Mouse (Mus musculus): ENCODE data around the gene Rabac1. TPM values are rescaled to one million over a fixed set of nuclear protein-coding genes. Genes with fewer than 3 reads are reported as not detected.
A peak's percentile ranks its signal among the peaks of the same experiment; 100 is the strongest.

The Rabac1 gene
- total RNA-seq (2015; ENCODE audit: low replicate concordance), result 8.3 and 8.8 TPM in 2 replicates
- total RNA-seq (2017; ENCODE audit: low replicate concordance), result 7.3 and 18.0 TPM in 2 replicates

DNA sequence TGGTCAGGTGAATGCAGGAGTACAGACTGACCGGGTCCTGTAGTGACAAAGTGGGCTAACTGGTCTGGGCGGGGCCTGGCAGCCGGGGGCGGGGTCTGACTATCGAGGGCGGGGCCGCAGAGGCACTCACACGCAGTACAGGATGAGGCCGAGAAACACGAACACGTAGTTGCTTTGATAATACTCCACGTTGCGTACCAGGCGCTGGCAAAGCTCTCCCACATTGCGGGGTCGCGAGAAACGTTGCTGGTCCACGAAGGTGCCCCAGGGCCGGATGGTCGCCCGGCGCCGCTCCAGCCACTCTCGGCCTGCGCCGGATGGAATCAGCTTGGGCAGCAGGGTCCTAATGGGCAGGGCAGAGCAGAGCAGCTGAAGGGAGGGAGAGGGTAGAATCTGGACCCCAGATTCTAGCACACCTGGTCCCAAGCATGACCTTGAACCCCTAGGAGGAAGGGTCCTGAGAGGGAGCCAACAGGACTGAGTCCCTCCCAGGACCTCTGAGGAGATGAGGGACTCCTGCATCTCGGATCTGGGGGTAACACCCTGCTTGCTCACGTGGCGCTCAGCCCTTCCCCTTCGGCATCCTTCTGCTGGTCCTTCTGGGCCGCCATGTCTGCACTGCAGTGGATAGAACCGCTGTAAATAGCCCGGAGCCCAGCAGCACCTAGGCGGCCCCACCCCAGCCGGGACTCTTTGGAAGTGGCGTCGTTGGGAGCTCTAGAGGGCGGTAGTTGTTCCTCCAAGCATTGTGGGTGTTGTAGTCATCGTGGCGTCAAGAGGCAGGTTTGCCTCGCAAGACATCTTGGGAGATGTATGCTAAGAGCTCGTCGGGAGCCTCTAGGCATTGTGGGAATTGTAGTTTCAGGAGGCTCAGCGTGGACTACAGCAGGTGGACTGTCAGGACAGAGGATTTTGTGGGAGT is at the start of gene Rabac1:
Rabac1 (minus strand) TSS at position 783 of the 922 bp plus-strand sequence.
- ATAC-seq (replicated peaks; ENCODE audit: low FRiP score, poor library complexity, severe bottlenecking), result peak; percentile 92

DNA sequence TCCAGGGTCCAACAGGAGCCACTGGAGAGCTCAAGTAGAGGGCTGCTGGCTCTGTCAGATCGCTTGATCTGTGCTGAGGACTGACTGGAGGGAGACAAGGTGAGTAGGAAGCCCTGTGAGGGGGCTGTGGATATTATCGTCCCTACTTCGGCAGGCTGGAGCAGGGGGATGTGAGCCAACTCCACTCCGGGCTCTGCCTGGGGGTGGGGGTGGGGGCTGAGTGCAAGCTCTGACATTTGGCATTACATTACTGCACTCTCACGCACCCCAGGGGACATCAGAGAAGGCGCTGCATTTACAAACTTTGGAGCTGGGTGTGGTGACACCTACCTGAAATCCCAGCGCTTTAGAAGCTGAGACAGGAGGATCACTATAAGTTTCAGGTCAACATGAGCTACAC is 39.0 kb upstream of the Rabac1 start:
- ATAC-seq (replicated peaks; ENCODE audit: low FRiP score, poor library complexity, severe bottlenecking), result no peak

DNA sequence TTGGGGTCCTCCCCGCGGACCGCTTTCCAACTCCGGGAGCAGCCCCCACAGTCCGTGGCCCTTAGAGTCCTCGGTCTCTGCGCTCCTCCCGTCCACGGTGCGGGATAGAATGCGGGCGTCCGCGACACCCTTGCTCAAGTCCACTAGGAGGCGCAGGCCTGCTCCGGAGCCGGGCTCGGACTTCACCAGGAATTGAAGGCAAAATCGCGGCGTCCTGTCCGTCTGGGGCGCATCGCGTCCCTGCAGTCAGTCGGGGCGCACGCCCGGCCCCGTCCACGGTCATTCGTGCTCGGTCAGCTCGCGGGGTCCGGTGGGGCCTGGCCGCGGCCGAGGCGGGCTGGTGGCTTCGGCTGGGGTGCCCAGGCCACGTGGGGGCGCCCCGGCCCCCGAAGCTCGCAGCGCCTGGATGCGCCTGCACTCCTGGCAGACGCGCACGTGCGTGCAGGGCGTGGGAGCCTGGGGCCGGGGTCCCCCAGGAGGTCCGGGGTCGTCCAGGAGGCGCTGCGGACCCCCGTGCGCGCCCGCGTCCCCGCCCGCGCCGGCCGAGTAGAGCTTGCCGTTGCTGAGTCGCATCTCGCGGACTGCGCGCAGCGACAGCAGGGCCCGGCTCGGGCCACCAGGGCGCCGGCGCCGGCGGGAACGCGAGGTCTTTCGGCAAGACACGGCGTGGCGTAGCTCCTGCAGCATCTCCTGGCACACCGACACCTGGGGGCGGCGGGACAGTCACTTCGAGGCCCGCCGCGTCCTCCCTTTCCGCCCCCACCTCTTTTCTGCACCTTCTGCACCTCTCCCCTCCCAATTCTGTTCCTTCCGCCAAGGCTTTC is 37.7 kb upstream of the Rabac1 start:
- no peak for ATAC-seq (replicated peaks; ENCODE audit: low FRiP score, poor library complexity, severe bottlenecking)

DNA sequence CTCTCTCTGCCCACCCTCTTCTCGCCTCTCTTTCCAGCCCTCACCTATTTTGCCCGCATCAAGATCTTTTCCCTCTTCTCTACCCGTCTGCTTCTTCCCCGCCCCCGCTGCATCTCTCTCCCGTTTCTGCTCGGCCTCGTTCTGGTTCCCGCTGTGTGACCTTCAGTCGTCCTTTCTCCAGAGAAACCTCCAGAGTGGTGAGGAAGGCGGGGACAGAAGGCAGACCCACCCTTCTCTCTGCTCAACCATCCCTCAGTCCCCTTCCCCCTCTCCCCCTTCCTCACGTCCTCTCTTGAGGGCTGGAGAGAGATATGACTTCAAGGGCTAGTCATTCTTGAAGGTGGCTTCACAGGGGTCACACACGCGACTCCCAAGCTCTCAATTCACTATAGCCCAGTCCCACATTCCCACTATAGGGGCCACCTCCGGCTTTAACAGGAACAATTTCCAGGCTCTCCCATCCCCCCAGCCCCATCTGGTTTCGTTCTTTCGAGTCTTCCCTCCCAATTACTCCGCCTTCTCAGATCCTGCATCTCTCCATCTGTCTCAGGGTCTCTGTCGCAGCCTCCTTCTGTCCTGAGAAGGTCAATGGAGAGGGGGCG is 36.6 kb upstream of the Rabac1 start:
- no peak for ATAC-seq (replicated peaks; ENCODE audit: low FRiP score, poor library complexity, severe bottlenecking)

DNA sequence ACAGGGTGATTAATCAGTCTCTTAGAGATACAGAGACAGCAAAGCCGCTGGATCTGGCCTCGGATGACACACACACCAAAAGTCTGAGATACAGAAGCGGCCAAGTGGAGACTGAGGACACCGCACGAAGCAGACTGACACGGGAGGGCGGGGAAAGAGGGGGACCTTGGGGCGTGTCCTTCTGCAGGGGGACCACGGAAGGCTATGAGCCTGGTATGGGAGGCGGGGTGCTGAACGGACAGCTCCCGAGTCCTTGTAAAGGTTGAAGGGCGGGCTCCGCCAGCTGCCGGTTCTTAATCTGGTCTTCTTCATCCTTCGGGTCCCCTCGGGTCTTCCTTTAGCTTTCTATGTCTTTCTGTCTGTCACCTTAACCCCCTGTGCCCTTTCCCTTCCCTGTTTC is 36.1 kb upstream of the Rabac1 start:
- no peak for ATAC-seq (replicated peaks; ENCODE audit: low FRiP score, poor library complexity, severe bottlenecking)

DNA sequence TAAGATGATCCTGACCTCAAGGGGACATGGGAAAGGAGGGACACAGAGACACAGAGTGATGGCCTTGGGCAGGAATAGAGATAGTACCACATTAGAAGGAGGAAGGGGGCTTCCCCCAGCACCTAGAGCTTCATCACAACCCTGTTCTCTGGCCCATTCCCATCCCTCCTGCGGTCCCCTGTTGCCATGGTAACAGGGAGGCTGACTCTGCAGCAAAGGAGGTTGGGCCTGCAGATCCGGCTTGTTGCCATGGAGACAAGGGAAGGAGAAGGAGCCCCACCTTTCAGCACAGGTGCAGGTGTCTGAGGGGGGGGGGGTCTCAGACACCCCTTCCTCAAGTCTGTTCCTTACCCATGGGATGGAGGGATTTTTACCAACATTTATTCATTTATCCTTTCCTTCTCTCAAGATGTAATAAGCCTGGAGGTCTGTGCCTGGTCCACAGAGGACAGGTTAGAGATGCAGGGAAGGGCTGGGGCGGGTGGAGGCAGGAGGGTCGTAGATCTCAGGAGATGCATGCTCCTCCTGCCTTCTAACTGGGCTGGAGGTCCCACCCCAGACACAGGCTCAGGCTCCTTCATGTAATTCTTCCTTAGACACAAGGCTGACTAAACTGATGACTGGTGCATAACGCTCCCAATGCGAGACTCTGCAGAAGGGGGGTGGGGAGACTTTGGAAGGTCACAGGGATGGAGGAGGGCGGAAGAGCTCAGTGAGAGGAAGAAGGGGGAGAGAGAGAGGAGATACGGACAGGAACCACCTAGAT is 35.2 kb upstream of the Rabac1 start:
- ATAC-seq (replicated peaks; ENCODE audit: low FRiP score, poor library complexity, severe bottlenecking), result no peak

DNA sequence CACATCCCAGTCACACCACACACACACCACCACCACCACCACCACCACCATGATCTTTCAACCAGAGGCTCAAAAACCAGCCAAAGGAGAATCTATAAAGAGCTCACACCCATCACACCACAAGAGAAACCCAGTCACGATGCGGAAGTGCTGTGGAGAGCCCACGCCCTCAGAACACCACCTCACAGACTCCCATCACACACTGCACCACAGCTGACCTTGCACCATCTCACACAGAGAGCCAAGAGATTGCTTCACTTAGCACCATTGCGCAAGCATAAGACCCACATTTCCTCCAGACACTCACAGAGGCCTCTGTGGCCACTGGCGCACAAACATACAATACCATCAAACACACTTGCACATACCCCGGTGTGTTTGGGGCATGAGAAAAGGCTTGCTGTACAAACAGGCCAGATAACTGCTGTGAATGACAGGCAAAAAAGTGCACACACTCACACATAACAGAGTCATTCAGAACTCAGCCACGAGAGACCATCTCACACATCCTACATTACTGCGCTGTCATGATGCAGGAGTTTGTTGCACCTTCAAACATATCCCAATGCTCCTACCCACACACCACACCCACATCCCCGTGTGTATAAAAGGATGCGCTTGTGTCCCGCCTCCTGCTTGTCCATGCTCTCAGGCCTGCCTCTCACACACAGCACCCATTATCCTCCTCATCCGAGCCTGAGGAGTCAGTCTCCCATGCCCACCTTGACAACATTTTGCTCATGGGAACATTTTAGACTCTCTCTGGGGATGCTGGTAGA is 34.2 kb upstream of the Rabac1 start:
- ATAC-seq (replicated peaks; ENCODE audit: low FRiP score, poor library complexity, severe bottlenecking), result no peak

DNA sequence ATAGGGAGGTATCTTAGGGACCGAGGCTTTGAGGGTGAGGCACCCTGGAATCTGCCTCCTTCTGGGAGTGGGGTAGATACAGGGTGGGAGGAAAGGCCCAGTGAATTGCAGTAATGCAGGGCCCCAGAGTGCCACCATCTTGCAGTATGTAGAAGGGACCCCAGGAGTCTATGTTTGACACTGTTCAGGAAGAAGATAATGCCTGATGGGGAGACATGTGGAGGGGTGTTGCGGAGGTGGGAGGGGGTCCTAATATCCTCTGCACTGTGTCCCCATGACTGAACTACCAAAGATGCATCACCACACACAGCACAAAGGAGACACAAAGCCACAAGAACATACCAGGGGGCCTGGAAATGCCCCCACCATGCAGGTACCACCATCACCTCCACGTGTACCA is 33.6 kb upstream of the Rabac1 start:
- no peak for ATAC-seq (replicated peaks; ENCODE audit: low FRiP score, poor library complexity, severe bottlenecking)

DNA sequence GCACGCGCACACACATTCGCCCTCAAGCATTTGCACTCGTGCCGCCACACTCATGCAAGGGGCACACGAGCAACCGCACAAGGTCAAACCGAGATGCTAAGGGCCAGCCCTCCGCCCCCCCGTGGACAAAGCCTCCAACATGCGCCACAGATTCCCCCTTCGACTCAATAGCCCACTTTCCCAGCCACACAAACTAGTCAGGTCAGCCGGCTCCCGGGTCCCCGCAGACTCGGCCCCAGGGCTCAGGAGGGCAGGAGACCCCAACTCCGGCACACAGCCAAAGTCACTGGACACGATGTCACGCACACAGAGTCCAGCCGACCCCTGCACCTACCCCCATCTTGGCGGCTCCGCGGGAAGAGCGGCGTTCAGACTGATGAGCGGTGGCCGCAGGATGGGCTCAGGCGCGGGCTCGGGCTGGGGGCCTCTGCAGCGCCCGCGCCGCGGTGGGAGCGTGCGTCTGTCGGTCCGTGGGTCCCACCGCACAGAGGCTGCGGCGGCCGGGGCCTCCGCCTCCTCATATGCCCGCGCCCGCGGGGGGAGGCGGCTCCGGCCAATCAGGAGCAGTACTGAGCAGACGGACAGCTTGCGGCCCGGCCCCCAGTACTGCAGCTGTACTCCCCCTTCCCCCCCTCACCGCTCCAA is 33.0 kb upstream of the Rabac1 start, which contains the start of gene Atp1a3:
Atp1a3 (minus strand) TSS at position 538 of the 645 bp plus-strand sequence.
- no peak for ATAC-seq (replicated peaks; ENCODE audit: low FRiP score, poor library complexity, severe bottlenecking)

DNA sequence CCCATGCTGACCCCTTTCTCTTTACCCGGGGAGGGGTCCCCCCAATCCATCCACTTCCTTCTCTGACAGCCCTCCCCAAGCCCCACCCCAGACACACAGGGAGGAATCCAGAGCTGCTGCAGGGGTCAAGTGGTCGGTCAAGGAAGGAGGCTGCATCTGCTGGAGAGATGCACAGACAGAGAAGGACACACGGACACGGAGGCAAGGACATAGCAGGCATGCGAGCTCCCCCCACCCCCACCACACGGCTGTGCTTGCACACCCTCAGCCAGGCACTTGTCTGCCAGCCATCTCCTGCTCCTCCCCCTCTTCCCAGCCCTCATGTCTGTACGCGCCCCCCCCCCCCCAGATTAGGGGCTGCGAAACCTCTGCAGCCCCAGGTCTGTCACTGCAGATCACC is 32.3 kb upstream of the Rabac1 start:
- ATAC-seq (replicated peaks; ENCODE audit: low FRiP score, poor library complexity, severe bottlenecking), result no peak

DNA sequence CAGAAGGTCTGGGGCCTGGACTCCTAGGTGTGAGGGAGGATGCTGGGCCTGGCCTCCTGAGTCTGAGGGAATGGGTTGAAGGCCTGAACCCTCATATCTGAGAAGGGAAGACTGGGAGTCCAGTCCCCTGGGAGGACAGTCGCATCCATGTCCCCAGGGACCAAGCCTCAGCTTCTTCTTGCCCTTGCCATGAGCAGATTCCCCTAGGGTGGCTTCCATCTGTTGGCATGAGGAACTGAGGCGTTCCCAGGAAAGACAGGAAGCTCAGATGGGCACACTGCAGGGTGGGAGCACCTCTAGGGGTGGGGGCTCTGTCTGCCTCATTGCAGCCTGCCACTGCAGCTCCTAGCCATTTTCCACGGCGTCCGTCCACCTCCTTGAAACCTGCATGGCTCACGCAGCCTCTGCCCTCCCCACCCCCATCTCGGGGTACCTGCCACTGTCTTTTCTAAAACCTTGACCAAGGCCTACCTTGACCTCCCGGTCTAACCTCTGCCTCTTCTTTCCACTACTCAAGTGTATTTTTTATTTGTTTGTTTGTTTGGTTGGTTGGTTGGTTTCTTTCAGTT is 31.4 kb upstream of the Rabac1 start:
- no peak for ATAC-seq (replicated peaks; ENCODE audit: low FRiP score, poor library complexity, severe bottlenecking)

DNA sequence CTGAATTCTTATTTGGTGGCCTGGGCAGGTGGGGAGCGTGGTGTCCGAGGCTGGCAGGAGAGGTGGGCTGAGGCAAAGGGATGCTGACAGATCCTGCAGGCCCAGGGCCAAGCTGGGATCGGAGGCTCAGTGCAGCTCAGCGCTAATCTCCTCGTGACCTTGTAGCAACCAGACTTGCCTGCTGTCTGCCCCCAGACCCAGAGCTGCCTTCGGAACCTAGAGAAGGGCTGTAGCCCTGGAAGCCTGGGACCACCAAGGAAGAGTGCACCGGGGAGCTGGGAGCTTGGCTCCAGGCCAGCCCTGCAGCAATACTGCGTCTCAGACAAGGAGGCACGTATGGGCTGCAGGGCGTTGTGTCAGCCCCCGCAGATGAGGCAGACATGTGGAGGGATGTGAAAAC is 30.7 kb upstream of the Rabac1 start:
- no peak for ATAC-seq (replicated peaks; ENCODE audit: low FRiP score, poor library complexity, severe bottlenecking)

DNA sequence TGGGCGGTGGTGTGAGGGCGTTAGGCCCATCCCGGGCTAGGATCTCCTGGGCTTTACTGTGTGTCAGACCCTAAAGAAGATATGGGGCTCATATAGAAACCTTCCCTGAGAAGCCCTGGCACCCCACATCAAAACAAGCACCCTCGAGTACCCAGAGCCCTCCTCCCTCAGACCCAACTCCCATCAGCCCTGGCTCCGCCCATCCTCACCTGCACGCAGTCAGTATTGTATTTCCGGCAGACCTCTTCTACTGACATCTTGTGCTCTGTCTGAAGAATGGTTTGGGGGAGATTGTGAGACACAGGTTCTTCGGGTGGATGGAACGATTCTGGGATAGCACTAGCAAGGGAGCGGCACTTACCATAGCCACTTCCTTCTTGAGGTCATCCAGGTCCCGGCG is 28.2 kb upstream of the Rabac1 start:
- no peak for ATAC-seq (replicated peaks; ENCODE audit: low FRiP score, poor library complexity, severe bottlenecking)

DNA sequence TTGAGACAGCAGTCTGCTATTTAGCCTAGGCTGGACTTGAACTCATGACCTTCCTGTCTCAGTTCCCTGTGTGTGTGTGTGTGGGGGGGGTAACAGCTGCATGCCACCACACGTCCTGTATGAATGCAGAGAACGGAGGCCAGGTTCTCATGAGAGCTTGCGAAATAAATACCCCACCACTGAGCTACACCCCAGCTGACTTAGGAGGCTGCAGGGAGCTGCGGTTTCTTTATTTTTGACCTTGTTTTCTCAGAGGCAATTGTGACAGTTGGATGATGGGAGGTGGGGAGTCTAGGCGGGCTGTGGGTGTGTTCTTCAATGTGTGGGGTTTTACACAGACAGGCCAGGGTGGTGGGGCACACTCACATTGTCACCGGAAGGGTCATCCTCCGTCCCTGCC is 27.7 kb upstream of the Rabac1 start:
- ATAC-seq (replicated peaks; ENCODE audit: low FRiP score, poor library complexity, severe bottlenecking), result no peak

DNA sequence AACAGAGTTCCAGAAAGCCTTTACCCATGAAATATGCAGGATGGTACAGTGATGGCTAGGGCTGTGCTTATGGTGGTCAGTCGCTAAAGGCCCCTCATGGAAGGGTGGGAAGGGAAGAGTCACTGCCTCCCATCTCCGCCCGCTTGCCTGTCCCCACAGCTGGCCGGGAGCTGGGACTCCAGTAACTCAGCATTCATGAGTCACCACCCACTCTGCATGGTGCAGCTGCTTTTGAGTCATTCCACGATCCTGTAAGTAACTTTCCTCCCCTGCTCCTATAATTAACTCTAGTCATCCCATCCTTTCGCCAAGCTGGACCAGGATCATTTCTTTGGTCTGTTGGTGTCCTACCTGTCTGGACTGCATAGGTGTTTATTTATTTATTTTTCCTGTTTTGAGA is 20.5 kb upstream of the Rabac1 start:
- no peak for ATAC-seq (replicated peaks; ENCODE audit: low FRiP score, poor library complexity, severe bottlenecking)

DNA sequence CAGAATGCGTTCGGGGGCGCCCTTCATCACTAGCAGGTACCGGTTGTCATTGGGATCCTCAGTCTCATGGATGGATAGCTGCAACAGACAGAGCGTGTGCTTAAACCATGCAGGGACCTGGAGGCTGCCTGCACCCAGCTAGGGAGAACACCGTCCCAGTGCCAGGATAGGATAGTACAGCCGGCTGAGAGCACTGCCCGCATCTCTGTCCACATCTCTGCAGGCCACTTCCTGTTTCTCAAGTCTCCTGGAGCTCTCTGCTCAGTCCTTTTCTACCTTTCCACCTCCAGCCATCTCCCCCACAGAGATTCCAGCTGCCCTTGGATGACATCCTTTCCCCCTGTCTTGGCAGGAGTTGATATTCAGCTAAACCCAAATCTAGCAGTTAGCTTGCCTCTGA is 17.9 kb upstream of the Rabac1 start:
- ATAC-seq (replicated peaks; ENCODE audit: low FRiP score, poor library complexity, severe bottlenecking), result no peak

DNA sequence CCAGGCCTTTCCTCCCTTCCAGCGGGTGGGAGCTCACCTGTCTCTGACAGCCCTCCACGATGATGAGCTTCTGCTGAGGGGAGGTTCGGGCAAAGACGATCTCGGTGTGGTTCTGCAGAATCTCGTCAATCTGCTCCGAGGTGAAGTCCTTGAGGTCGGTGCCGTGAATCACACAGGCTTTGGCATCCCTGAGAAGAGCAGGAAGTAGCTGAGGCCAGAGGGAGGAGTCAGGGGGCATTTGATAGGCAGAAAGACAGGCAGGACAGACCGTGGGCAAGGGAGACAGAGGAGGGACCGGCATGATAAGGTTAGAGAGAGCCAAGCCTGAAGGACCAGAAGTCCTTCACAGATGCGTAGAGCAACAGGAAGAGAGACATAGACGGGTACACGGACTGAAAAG is 15.4 kb upstream of the Rabac1 start:
- no peak for ATAC-seq (replicated peaks; ENCODE audit: low FRiP score, poor library complexity, severe bottlenecking)

DNA sequence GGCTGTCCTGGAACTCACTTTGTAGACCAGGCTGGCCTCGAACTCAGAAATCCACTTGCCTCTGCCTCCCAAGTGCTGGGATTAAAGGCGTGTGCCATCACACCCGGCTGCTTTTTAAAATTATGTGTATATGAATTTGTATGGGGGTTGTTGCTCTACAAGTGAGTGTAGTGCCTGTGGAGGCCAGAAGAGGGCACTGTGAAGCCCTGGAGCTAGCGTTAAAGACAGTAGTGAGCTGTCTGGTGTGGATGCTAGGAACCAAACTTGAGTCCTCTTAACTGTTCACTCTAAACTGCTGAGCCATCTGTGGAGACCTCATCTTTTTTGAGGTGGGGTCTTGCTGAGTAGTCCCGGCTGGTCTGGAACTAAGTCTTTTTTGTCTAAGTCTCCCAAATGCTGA is 13.2 kb upstream of the Rabac1 start:
- no peak for ATAC-seq (replicated peaks; ENCODE audit: low FRiP score, poor library complexity, severe bottlenecking)

Data from erythroid progenitor cell, adult 5-6 weeks (primary cell).